Mouse (Mus musculus) sigmoid colon, adult 10 weeks (tissue): Measurements from ENCODE around the gene Clca4b. TPM values are rescaled to one million over a fixed set of nuclear protein-coding genes. Genes with fewer than 3 reads are reported as not detected.

Experiments used
- polyA plus RNA-seq: library from polyadenylated mRNA; stranded (reverse); fragments of 350-450 nt; fragmentation: Illumina TruSeq; extraction: RNeasy Lipid Tissue Mini Kit (QIAGEN cat#74804); gene quantifications from one replicate; pipeline ENCODE4 v1.2.3, GENCODE M21; 2014; ENCODE audit warnings: low read depth, low replicate concordance

Clca4b gene
- 4.5 TPM for polyA plus RNA-seq

DNA sequence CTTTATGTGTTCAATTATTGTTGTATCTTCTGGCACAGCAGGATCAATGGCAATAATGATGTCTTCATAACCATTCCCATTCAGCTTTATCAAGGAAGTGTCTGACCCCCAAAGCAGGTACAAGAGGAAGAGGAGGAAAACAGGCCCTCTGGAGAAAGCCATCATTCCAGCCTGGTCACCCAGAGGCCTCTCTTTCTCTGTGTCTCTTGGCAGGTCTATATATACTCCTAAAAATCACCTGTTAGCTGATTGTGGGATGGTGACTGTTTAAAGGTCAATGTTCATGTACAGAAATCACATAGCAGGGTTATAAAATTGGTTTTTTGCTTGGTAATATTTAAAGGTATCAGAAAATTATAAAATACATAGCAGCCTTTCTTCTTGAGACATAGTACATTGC lies at the start of gene Clca4b:
TSS of gene Clca4b (minus strand) at position 195 of the 400 bp plus-strand sequence.

GRCm38 (mm10) chr3:144974945-144975344 lies 42.6 kb upstream of the Clca4b start, which contains the start of gene Clca4a:
Clca4a (minus strand) TSS chr3:144975045.

Other genes starting within 250 kb of the Clca4b start
- gene Sh3glb1, start 212.2 kb downstream of the Clca4b start, polyA plus RNA-seq = 344 TPM
- gene Clca3a1, start 171.6 kb downstream of the Clca4b start, polyA plus RNA-seq = 14.6 TPM
- gene Clca3a2, start 113.0 kb downstream of the Clca4b start, polyA plus RNA-seq = 19.8 TPM
- gene Clca3b, start 83.2 kb downstream of the Clca4b start, polyA plus RNA-seq = 238 TPM
- 966 TPM for gene Clca4a, start 42.5 kb upstream of the Clca4b start, polyA plus RNA-seq
- 3,240 TPM for gene Clca1, start 100.2 kb upstream of the Clca4b start, polyA plus RNA-seq
- 1.6 TPM for gene Clca2, start 166.9 kb upstream of the Clca4b start, polyA plus RNA-seq
- 82.0 TPM for gene Odf2l, start 186.1 kb upstream of the Clca4b start, polyA plus RNA-seq